Mouse (Mus musculus) spleen, adult 18-20 months (tissue): ENCODE results near the gene Mcm2.

Experiments
- DNase-seq, 2 experiments: peaks; one replicate each; pipeline ENCODE4 v3.0.0; 2022; ENCODE audit warnings: mixed read lengths in 2 of 2

Mcm2 gene

DNA sequence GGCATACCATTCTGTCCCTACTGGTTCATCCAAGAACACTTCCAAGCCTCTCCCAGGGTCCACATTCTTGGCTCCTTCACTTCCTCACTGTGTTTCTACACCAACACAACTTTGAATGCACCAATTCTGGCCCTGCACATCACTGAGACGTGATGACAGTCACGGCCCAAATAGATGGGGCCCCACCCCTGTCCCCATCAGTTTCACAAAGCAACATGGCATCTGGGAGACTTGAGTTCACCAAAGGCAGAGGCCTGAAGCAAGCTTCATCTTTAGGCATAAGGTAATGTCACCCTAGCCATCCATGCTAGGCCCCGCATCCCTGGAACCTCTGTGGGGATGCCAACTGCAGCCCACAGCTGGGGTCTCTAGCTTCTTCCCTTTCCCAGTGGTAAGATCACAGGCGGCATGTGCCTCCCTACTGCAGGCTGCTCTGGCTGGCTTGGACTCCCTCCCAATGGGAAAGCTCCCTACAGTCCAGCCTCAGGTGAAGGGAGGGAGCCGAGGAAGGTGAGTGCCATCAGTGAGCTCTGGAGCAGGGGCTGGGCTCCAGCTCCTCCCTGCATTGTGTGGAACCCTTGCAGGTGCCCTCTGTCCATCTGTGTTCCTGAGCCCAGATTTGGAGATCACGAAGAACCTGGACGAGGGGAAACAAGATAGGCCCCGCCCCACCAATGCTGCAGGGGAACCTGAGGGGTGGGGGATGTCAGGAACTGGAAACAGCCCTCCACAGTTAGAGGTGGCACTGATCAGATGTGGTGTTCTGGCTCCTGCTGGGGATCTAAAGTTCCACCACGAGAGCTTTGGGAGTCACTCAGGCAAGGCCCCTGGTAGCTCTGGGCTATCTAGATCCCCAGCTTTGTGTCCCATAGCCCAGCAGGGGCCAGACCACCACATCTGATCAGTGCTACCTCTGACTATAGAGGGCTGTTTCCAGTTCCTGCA is 54.5 kb downstream of the Mcm2 start:
- no peak for DNase-seq

GRCm38 (mm10) chr6:88843241-88843640 is 55.3 kb downstream of the Mcm2 start:
- DNase-seq = no peak

- no peak for DNase-seq
Measured at GRCm38 (mm10) chr6:88842731-88843151, 55.8 kb downstream of the Mcm2 start.

GRCm38 (mm10) chr6:88841781-88842689 is 56.5 kb downstream of the Mcm2 start, which contains the start of gene Abtb1:
Abtb1 (minus strand) TSS chr6:88841984.
- DNase-seq = peak; percentile 98 to 99

DNA sequence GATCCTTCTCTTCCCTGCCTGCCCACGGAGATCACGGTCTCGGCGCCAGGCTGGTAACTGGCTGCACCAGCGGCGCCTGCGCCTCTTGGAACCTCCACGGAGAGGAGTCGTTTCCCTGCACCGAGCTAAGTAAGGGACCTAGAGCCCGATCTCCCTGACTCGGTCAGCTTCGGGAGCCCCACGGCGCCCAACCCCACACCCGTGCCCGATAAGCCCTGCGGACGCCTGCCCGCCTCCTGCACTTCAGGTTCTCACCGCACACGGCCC is 57.1 kb downstream of the Mcm2 start:
- no peak for DNase-seq

DNA sequence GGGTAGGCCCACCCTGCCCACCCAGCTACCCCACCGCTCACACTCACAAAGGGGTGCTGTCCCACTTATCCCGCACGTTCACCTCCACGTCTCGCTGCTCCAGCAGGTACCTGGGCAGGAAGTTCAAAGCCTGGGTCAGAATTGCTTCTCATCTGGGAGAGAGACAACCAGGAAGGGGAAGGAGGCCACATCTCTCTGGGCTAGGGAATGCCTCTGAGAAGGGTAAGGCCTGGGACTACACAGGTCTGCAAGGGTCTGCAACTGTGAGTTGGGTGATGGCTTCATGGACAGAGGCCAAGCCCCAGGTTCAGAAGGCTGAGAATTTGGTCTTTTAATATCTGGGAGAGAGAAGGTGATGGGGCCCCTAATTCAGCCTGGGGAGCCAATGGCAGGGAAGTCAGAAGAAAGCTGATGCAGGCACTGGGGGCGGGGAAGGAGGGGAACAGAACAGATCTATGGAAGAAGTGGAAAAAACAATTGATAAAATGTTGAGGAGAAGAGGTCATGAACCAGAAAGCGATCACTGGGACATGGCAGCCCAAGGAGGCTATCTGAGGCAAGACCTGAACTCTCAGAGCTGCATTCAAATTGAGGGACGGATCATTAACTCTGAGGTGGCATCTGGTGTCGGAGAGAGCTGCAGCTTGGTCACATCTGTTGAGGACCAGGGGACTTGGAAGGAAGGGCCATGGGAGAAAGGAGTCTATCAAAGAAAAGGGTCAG is 57.6 kb downstream of the Mcm2 start:
- no peak for DNase-seq

DNA sequence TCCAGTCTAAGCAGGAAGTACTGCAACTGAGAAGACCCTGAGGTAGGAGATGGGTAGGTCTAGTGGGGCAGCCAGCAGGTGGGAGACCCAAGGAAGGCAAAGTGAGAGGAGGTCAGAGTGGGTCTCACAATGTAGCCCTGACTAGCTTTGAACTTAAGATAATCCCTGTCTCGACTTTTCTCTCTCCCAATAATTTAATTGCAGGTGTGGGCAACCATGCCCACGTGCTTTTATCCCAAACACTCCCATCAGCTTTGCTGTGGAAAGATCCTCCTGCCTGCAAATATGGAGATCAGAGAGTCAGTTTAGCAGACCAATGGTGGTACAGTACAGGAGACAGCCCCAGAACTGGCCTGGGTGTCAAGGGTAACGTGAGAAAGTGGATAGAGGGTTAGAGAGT is 58.4 kb downstream of the Mcm2 start:
- DNase-seq = no peak

DNA sequence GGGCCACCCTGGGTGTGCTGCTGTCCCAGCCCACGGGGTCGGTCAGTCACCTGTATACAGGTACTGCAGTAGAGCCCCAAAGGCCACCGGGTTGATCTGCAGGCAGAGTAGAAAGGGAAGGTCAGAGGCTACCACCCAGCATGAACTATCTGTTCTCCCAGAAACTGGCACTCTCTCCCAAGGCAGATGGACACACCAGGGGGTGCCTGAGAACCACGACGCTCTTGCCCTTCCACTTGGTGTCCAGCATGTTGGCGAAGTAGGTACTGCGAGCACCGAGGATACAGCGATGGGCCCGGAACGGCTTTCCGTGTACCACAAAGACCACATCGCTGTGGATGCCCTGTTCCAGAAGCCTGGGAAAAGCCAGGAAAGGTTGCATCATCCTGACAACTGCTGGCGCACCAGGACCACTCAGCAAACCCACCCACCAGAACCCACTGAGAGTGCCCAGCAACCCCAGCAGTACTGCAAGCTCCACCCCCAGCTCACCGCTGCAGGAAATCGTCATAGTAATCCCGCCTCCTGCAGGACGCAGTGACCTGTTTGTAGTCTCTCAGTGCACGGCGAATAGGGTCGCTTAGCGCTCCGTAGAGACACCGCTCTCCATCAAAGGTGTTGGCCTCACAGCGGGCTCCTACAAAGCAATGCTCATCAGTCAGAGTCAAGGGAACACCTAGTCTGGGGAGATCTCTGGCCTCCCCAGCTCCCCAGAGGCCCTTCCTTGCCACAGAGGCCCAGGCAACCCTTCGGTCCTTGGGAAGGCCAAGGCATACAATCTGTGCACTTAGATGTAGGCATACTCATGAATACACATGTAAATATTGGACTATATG is 59.2 kb downstream of the Mcm2 start:
- no peak for DNase-seq

DNA sequence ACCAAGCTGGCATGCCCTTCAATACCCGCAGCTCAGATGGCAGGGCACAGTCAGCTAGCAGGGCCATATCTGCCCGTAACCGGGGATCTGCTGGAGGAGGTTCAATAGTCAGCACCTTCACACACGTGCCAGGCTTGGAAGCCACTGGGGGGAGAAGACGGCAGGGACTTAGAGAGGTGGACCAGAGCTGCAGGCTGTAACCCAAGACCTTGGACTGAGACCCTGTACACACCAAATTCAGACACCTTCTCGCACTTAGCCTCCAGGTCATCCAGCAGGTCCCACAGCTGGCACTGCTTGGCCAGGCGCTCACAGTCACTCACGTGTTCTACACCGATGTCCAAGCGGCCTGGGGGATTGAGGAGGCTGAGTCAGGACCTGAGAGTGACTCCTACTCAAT is 60.0 kb downstream of the Mcm2 start:
- no peak for DNase-seq

DNA sequence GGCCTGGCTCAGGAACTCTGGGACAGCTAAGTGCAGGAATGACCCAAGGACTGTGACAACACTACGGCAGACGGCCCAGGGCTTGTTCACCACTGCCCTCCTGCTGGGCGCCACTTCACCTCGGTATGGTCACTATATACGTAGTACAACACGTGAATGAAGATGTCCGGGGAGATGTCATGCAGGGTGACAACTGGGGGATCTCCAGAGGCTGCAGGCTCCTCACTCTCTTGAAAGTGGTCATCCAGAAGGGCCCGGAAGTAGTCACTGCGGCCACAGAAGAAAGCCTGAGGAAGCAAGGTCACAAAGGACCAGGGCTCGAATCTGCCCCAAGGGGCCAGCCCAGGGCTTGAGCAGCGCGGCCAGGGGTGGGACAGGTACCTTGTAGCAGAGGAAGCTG is 60.6 kb downstream of the Mcm2 start:
- no peak for DNase-seq

DNA sequence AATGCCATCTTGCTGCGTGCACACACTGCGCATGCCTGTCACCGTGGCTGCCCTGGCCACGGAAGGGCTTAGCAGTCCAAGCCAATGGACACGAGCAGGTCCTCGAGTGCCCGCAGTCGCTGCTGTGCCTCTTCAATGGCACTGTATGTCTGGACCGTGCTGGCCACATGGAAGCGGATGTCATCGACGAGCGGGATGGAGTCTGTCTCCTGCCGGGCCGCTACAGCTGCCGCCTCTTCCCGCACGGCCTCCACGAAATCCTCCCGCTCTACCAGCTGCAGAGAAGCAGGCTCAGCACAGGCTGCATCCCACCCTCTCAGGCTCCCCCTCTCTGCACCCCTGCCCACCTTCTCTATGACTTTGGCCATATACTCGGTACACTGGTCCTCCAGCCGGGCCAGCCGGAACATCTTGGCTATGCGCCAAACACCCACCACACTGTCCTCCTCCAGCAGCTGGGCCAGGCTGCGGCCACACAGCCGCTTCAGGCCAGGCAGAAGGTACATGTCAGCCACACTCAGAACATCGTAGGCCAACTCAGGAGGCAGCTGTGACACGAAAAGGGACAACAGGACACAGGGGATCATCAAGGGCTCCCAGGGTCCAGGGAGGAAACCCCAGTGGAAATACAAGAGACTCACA is 62.3 kb downstream of the Mcm2 start:
- DNase-seq = no peak

GRCm38 (mm10) chr6:88835047-88835446 is 63.5 kb downstream of the Mcm2 start:
- DNase-seq = no peak
